Mouse (Mus musculus): ENCODE results near the gene Olfr1359. TPM values are rescaled to one million over a fixed set of nuclear protein-coding genes. Genes with fewer than 3 reads are reported as not detected.
"Not testable (repeated sequence)": the region's sequence is repeated elsewhere in the genome, so short reads cannot be mapped to it uniquely, and the experiment has no call there.

Olfr1359 gene
- total RNA-seq (2021): not detected
- long read RNA-seq, experiment 1: 0 reads
- long read RNA-seq, experiment 2: 0 reads

DNA sequence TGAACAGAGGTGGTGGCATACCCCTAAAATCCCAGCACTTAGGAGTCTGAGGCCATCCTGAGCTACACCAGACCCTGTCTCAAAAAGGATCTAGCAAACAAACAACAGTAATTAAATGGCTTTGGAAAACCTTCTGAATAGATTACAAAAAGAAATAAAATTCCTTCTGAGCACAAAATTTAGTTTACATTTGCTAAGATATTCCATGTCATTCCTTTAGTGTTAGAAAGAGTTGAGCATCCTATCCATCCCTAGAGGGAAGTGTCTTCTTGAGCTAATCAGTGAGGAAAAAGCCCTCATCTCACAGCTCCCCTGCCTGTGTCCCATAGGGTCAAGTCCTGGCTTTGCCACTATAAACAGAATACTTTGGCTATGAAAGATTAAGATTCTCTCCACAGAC lies at the start of gene Olfr1359:
Gene Olfr1359 (plus strand): TSS at position 301 of the 400 bp plus-strand sequence.
- no peak for DNase-seq

- no peak for DNase-seq
Observed at GRCm38 (mm10) chr13:21663286-21663685, 34.6 kb upstream of the Olfr1359 start, which contains the start of gene Olfr1361. TSS of gene Olfr1361 (minus strand) at chr13:21663386.

DNA sequence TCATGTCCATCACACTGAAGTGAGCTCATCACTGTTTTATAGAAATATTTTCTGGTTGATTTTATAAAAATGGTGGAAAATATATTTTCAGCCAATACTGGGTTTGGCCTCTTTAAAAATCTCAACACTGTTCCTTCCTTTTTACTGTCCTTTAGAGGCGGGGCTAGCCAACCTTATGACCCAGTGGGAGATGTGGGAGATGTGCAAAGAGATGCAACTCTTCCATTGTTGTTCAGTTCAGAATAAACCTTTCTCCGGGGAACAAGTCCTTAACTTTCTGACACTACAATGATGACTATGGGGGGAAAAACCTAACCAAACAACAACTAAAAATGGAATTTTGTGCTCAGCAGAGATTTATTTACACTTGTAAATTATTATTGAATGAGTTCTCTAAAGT lies 20.6 kb upstream of the Olfr1359 start, which contains the start of gene Olfr1360:
Gene Olfr1360 (minus strand): TSS at position 101 of the 400 bp plus-strand sequence.
- DNase-seq: no peak

- DNase-seq: no peak
Observed at GRCm38 (mm10) chr13:21706669-21707068, 8.8 kb downstream of the Olfr1359 start.

DNA sequence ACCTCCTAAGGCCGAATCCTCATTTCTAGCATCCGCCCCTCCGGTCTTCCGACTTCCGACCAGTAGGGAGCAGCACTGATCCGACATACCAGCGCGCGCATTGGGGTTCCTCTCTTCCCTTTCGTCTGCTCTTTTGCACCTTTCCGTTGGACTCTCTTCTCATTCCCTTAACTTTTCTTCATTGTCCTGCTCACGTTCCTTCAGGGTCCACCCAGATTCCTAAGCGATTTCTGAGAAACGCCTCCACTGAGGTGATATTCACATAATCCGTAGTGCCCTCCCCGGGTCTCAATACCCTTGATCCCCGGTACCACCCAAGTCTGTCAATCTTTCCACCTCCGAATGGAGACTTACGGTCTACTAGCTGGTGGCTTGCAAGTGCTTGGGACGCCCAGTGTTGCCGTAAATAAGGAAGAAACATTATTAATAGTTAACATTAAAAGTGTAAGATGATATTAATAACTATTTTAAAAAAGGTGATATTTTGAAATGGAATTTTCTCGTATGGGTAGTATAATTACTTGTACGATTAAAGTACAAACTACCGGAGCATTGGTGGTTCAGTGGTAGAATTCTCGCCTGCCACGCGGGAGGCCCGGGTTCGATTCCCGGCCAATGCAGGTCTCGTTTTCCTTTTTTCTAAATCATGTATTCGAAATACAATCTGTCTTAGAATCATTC lies 12.3 kb downstream of the Olfr1359 start:
- peak; percentile 91 for DNase-seq

DNA sequence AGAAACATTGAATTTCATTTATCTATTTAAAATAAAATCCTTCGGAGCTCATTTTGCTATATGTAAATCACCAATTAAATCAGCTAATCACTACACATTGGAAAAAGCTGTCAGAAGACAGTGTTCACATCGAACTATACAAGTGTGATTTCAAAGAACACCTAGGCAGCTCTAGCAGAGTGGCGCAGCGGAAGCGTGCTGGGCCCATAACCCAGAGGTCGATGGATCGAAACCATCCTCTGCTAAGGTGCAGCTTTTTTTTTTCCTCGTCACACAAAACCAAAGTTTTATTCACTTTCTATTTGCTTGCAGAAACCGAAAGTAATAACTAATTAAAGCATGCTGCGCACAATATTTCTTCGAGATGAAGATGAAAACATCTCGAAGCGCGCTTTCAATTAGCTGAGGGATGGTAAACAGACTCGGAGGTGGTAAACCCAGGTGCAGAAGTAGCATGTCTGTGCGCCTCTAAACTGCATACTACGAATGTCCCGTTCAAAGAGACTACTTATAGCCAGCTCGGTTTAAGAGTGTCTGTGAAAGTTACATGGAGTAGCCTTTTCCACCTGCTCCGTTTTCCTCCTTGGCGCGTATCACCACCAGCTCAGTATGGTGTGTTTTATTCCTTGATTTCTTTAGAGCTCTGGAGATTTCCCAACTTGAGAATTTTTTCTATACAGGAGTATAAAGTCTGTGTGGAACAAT lies 13.1 kb downstream of the Olfr1359 start:
- DNase-seq: peak; percentile 85

GRCm38 (mm10) chr13:21711698-21712097 lies 13.8 kb downstream of the Olfr1359 start:
- DNase-seq: no peak

GRCm38 (mm10) chr13:21714725-21715124 lies 16.8 kb downstream of the Olfr1359 start:
- DNase-seq: peak; percentile 71

DNA sequence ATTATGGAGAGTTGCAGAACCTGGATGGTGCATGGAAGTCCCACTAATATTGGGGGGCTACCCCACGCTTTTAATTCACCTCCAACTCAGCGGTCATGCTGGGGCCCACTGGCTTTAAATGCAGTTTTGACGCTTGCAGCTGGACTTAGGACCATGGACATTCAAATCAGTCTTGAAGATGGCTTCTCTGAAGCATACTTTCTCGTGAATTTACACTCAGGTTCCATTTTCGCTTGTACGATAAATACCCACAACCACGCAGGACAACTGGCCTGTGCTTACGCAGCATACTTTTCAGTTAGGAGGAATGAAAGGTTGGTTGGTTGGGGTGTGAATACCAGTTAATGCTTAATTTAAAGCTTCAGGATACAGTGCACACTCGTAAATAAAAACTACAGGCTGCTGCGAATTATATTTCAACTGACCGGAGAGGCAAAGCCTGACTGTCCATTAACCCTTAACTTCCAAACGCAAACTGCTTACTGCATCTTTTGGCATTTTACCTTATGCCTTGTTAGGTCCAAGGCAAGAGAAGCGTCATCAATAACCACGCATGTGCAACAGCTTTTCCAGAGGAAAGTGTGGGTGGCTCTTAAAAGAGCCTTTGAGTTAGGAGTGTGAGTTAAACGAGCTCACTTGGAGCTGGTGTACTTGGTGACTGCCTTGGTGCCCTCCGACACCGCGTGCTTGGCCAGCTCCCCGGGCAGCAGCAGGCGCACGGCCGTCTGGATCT lies 17.4 kb downstream of the Olfr1359 start:
- peak; percentile 21 for DNase-seq

GRCm38 (mm10) chr13:21715864-21716539 lies 18.1 kb downstream of the Olfr1359 start, which contains the start of the genes Hist1h2bl and Hist1h2ai:
TSS of gene Hist1h2bl (minus strand) at chr13:21716143.
TSS of gene Hist1h2ai (plus strand) at chr13:21716422.
- DNase-seq: peak; percentile 83

GRCm38 (mm10) chr13:21716540-21717391 lies 18.9 kb downstream of the Olfr1359 start:
- DNase-seq: peak; percentile 10

GRCm38 (mm10) chr13:21717397-21718357 lies 19.8 kb downstream of the Olfr1359 start, which contains the start of gene Hist1h3h:
TSS of gene Hist1h3h (plus strand) at chr13:21717659.
- peak; percentile 89 for DNase-seq

DNA sequence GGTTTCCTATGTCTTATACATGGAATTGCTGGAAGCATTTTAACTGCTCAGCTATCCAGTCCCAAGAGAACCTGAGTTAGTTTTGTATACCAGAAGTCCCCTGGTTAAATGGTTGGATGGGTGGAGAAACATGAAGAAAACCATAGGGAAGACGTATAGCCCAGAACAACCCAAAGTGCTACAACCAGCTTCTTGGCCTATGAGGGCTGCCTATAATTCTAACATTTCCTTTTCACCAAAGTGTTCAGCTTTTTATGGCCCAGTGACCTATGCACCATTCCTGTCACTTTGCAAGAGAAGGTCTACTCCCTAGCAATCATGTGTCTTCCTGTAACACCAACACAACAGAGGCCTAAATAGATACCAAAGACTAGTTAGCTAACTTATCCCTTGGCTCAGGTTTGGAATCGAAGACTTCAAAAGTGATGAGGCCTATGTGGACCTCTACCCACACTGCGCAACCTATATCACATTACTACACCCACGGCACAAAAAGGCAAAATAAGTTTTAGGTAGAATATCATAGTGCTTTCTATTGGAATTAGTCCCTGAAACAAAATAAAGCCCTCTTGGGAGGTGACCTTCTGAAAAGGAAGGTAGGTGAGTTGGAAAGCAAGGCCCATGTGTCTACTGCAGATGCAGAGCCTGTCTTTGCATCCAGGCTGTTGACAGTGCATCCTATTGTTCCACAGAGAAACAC lies 20.6 kb downstream of the Olfr1359 start:
- DNase-seq: no peak

- not testable (repeated sequence) for DNase-seq
Observed at GRCm38 (mm10) chr13:21721107-21721756, 23.3 kb downstream of the Olfr1359 start.

GRCm38 (mm10) chr13:21721757-21722372 lies 24.0 kb downstream of the Olfr1359 start, which contains the start of gene Hist1h2bm:
TSS of gene Hist1h2bm (plus strand) at chr13:21722044.
- peak; percentile 65 for DNase-seq

GRCm38 (mm10) chr13:21722373-21722925 lies 24.5 kb downstream of the Olfr1359 start:
- no peak for DNase-seq
